ENCODE assay signal across 9 mouse cellular contexts in the genomic region with DNA sequence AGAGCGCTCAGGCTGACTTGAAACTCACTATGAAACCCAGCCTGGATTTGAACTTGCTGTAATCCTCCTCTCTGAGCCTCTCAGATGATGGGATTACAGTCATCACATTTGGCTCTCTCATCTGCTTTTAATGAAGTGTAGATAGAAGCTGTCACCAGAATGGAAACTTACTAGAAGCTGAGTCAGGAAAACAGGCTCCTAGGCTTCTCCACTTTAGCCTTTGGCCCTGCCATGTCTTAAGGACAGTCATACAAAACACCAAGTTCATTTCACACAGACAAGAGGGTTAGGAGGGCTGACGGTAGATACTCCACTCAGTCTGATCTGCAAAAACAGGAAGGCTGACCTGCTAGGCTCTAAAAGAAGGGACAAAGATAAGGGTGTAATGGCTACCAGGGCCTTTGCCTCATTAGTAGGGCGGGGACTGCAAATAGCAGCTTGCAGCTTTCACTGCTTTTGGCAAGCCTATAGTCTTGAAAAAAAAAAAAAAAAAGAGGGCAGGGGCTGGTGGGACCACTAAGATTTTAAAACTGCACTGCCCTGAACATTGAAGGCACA. TPM values are rescaled to one million over a fixed set of nuclear protein-coding genes. Genes with fewer than 3 reads are reported as not detected.
DNase-seq lines count a peak whose midpoint lies in the region; ATAC-seq and TF ChIP-seq lines count a peak whose summit lies in the region.
"Had no signal": no experiment of that assay in that cellular context is flagged by ENCODE, and none has a peak within 500 bp of the region (broad histone marks: within the 10 kb centered on the region; RNA-seq: fewer than 3 reads in every experiment).

No protein-coding gene starts in this region.

- intact Hi-C loops in heart, postnatal 36 days (cut with DNase I), result no loop called here

- peak overlapping the region; percentile 65 for H3K27ac ChIP-seq in heart, embryonic 11.5 days (ENCODE audit: low read depth, low read length)
- H3K27ac ChIP-seq in CH12.LX (ENCODE audit: insufficient read depth, low read depth), result peak overlapping the region; percentile 95
- H3K27ac ChIP-seq in liver, embryonic 16.5 days (ENCODE audit: low read length), result peak overlapping the region; percentile 91
- no peak overlapping the region for H3K27ac ChIP-seq in hindbrain, embryonic 16.5 days (ENCODE audit: low read depth, low read length)

- DNase-seq in heart, postnatal 36 days, result no peak
- no peak for DNase-seq in CH12.LX (ENCODE audit: extremely low read depth)
- no peak for DNase-seq in urinary bladder, adult 18-20 months (ENCODE audit: low spot score in 2 of 2)
- DNase-seq: right cerebral cortex, adult 18-20 months had no signal

- WGBS in heart, embryonic 11.5 days (ENCODE audit: insufficient replicate concordance), result 57% methylated on average over 3 of the region's 3 CpGs
- WGBS in liver, embryonic 16.5 days (ENCODE audit: insufficient replicate concordance), result 56% methylated on average over 3 of the region's 3 CpGs
- WGBS in hindbrain, embryonic 16.5 days, result 88% methylated on average over 3 of the region's 3 CpGs

- H3K4me2 ChIP-seq in heart, embryonic 11.5 days, result no peak overlapping the region
- peak overlapping the region; percentile 51; the same call in 1 of the 2 replicates for H3K4me2 ChIP-seq in CH12.LX (ENCODE audit: insufficient read depth, low read depth, poor library complexity, severe bottlenecking)
- H3K4me2 ChIP-seq in liver, embryonic 16.5 days (ENCODE audit: low read depth, low read length), result peak overlapping the region; percentile 43
- no peak overlapping the region for H3K4me2 ChIP-seq in hindbrain, embryonic 16.5 days (ENCODE audit: low read length)

- dilution Hi-C loops in CH12.LX (cut with MboI; ENCODE audit: extremely low pct_ligation_motif_present, extremely low pct_unique_long_range_greater_than_20kb, low sequenced_read_pairs), result no loop called here

- no peak for TF ChIP-seq POLR2A in CH12.LX (IDR thresholded peaks at IDR 0.05; ENCODE audit: low read depth, low read length)

- TF ChIP-seq EP300 in CH12.LX (IDR thresholded peaks at IDR 0.05; ENCODE audit: low read length), result no peak

- no peaks in the 10 kb centered on the region for H3K9me3 ChIP-seq in heart, embryonic 11.5 days (replicated peaks; ENCODE audit: control insufficient read depth, low read length)
- no peaks in the 10 kb centered on the region for H3K9me3 ChIP-seq in CH12.LX (replicated peaks; ENCODE audit: low read length)
- no peaks in the 10 kb centered on the region for H3K9me3 ChIP-seq in erythroblast, embryonic 14.5 days (ENCODE audit: control insufficient read depth, low read length)
- H3K9me3 ChIP-seq in liver, embryonic 16.5 days (replicated peaks; ENCODE audit: control insufficient read depth, low read length), result no peaks in the 10 kb centered on the region
- H3K9me3 ChIP-seq in hindbrain, embryonic 16.5 days (ENCODE audit: control insufficient read depth, low read length), result no peaks in the 10 kb centered on the region
- H3K9me3 ChIP-seq: megakaryocyte, embryonic 14.5 days had no signal

- in situ Hi-C loops in CH12.LX (cut with MboI; ENCODE audit: low pct_ligation_motif_present, low pct_unique_long_range_greater_than_20kb, low sequenced_read_pairs), result loop anchor here (5.0 kb wide), 1 partner anchor 42 kb away; no protein-coding TSS in a partner anchor

- H3K9ac ChIP-seq in heart, embryonic 11.5 days (ENCODE audit: low read depth, low read length), result no peak overlapping the region
- H3K9ac ChIP-seq in CH12.LX (ENCODE audit: insufficient read depth, low read depth), result peak overlapping the region; percentile 47; the same call in 1 of the 2 replicates
- peak overlapping the region; percentile 46 for H3K9ac ChIP-seq in liver, embryonic 16.5 days (ENCODE audit: low read depth, low read length)
- H3K9ac ChIP-seq in hindbrain, embryonic 16.5 days (ENCODE audit: low read depth, low read length), result no peak overlapping the region

- no peak for TF ChIP-seq CTCF in CH12.LX (conservative IDR thresholded peaks at IDR 0.05 in 1 of 2, IDR thresholded peaks at IDR 0.05 in 1 of 2; ENCODE audit: low read depth in 2 of 2, low read length in 2 of 2)

- peaks cover 2% of the 10 kb centered on the region; the same call in 1 of the 2 replicates for H3K36me3 ChIP-seq in heart, embryonic 11.5 days (ENCODE audit: control insufficient read depth, insufficient read depth, low read length)
- peaks cover 14 to 56% of the 10 kb centered on the region in 2 experiments for H3K36me3 ChIP-seq in CH12.LX (replicated peaks in 1 of 2; ENCODE audit: control insufficient read depth in 1 of 2, insufficient read depth in 1 of 2, low read length in 1 of 2)
- peaks cover 100% of the 10 kb centered on the region for H3K36me3 ChIP-seq in erythroblast, embryonic 14.5 days (ENCODE audit: control insufficient read depth)
- H3K36me3 ChIP-seq in liver, embryonic 16.5 days (ENCODE audit: control insufficient read depth, insufficient read depth), result peaks cover 35% of the 10 kb centered on the region
- no peaks in the 10 kb centered on the region for H3K36me3 ChIP-seq in hindbrain, embryonic 16.5 days (ENCODE audit: control insufficient read depth, insufficient read depth, low read length)

- peaks cover 20% of the 10 kb centered on the region for H3K4me1 ChIP-seq in heart, embryonic 11.5 days (ENCODE audit: control insufficient read depth, insufficient read depth, low read length)
- peaks cover 66 to 98% of the 10 kb centered on the region in 2 experiments for H3K4me1 ChIP-seq in CH12.LX (ENCODE audit: control insufficient read depth in 1 of 2, insufficient read depth in 2 of 2)
- peaks cover 86% of the 10 kb centered on the region for H3K4me1 ChIP-seq in erythroblast, embryonic 14.5 days (ENCODE audit: control insufficient read depth)
- H3K4me1 ChIP-seq in liver, embryonic 16.5 days (ENCODE audit: control insufficient read depth, low read depth, low read length), result peaks cover 69% of the 10 kb centered on the region
- H3K4me1 ChIP-seq in hindbrain, embryonic 16.5 days (ENCODE audit: control insufficient read depth, insufficient read depth, low read depth, low read length), result peaks cover 3% of the 10 kb centered on the region

- no peak overlapping the region for H3K4me3 ChIP-seq in heart, embryonic 11.5 days (ENCODE audit: low read depth, low read length)
- no peak overlapping the region for H3K4me3 ChIP-seq in CH12.LX (replicated peaks in 1 of 3; ENCODE audit: low read depth in 2 of 3, low read length in 2 of 3, poor library complexity in 1 of 3)
- H3K4me3 ChIP-seq in erythroblast, embryonic 14.5 days (replicated peaks), result peak overlapping the region; percentile 53
- H3K4me3 ChIP-seq in liver, embryonic 16.5 days (ENCODE audit: low read depth, low read length), result no peak overlapping the region; the same call in 1 of the 2 replicates
- no peak overlapping the region for H3K4me3 ChIP-seq in hindbrain, embryonic 16.5 days (ENCODE audit: low read length)

- 0 out of 2 replicates have a peak, but pooled peaks cover 2% of the 10 kb centered on the region for H3K27me3 ChIP-seq in heart, embryonic 11.5 days (ENCODE audit: control insufficient read depth, insufficient read depth, low read length)
- H3K27me3 ChIP-seq in CH12.LX (replicated peaks), result no peaks in the 10 kb centered on the region
- no peaks in the 10 kb centered on the region for H3K27me3 ChIP-seq in erythroblast, embryonic 14.5 days (ENCODE audit: control insufficient read depth)
- no peaks in the 10 kb centered on the region for H3K27me3 ChIP-seq in liver, embryonic 16.5 days (ENCODE audit: control insufficient read depth, insufficient read depth, low read depth, low read length)
- no peaks in the 10 kb centered on the region for H3K27me3 ChIP-seq in hindbrain, embryonic 16.5 days (replicated peaks; ENCODE audit: control insufficient read depth, insufficient read depth, low read length)
- H3K27me3 ChIP-seq: megakaryocyte, embryonic 14.5 days had no signal

- TF ChIP-seq RAD21 in CH12.LX (IDR thresholded peaks at IDR 0.05; ENCODE audit: low read depth, low read length), result no peak

- no peak for ATAC-seq in heart, embryonic 11.5 days (replicated peaks; ENCODE audit: insufficient number of reproducible peaks, low FRiP score, low TSS enrichment)
- peak; percentile 65 for ATAC-seq in liver, embryonic 16.5 days (ENCODE audit: low read depth)
- no peak for ATAC-seq in hindbrain, embryonic 16.5 days

- peaks cover 17% of the 10 kb centered on the region for H3K79me2 ChIP-seq in CH12.LX (replicated peaks; ENCODE audit: control insufficient read depth, extremely low read depth, insufficient read depth, poor library complexity, severe bottlenecking)

TF ChIP-seq in CH12.LX, 34 proteins besides CTCF, POLR2A, EP300 and RAD21:
- no peak for TF ChIP-seq USF2 (conservative IDR thresholded peaks at IDR 0.05; ENCODE audit: low read depth, low read length)
- TF ChIP-seq POLR2AphosphoS2 (IDR thresholded peaks at IDR 0.05; ENCODE audit: low read depth, low read length), result no peak
- peak; percentile 87 for TF ChIP-seq MAFK (IDR thresholded peaks at IDR 0.05; ENCODE audit: insufficient replicate concordance, low read length)
- TF ChIP-seq CHD2 (IDR thresholded peaks at IDR 0.05; ENCODE audit: low read length), result no peak

RNA-seq across cellular contexts. Expression of a gene that starts 48.0 kb away (rescaled TPM):
- 11.9 and 14.5 TPM in 2 replicates for polyA plus RNA-seq in heart, embryonic 11.5 days (2014; fragmentation: Nextera tagmentation; extraction: Ambion mirVana)
- total RNA-seq in heart, postnatal 36 days (2021), result 10 to 100 TPM; 22.7 to 25.5 TPM
- 21.8 and 22.1 TPM in 2 replicates for total RNA-seq in CH12.LX (2012; rRNA removed)
- total RNA-seq in CH12.LX (2014; rRNA removed), result 14.4 and 15.6 TPM in 2 replicates
- polyA plus RNA-seq in CH12.LX (2012; ENCODE audit: insufficient read length, low read depth), result 25.0 and 30.9 TPM in 2 replicates
- polyA plus RNA-seq in erythroblast, embryonic 14.5 days (2012), result 21.4 and 23.3 TPM in 2 replicates
- 25.1 and 29.4 TPM in 2 replicates for polyA plus RNA-seq in liver, embryonic 16.5 days (2015; fragmentation: Nextera tagmentation; extraction: Ambion mirVana)
- polyA plus RNA-seq in hindbrain, embryonic 16.5 days (2015; fragmentation: Nextera tagmentation; extraction: Ambion mirVana), result 14.7 and 16.3 TPM in 2 replicates

Comparison
In these comparisons a context has a peak if more than half of its experiments do, and no peak if none do; other contexts are left out.
1. H3K4me2 ChIP-seq: peak in CH12.LX (single experiment) and liver, embryonic 16.5 days (single experiment); none in heart, embryonic 11.5 days (single experiment) and hindbrain, embryonic 16.5 days (single experiment).
2. H3K9ac ChIP-seq: peak in CH12.LX (single experiment) and liver, embryonic 16.5 days (single experiment); none in heart, embryonic 11.5 days (single experiment) and hindbrain, embryonic 16.5 days (single experiment).